Mouse (Mus musculus): Measurements from ENCODE around the gene Rfx8.

The Rfx8 gene

DNA sequence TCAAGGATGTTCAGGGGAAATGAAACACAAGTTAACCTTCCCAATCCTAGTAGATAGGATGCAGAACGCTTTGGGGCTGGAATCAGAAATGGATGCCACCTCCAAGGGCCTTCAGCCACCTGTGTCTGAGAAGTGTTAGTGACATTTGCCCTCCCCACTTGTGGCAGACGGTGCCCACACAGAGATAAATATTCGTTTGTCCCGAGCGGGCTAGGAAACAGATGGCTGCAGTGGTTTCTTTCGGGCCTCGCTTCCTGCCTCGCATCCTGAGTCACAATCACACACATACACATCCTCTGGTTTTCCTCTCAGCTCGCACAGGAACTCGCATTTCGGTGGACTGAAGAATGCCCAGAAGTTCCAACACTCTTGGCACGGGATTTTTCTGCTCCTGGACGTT, 13.5 kb upstream of the Rfx8 start:
- no peak for DNase-seq (ENCODE audit: low spot score)

DNA sequence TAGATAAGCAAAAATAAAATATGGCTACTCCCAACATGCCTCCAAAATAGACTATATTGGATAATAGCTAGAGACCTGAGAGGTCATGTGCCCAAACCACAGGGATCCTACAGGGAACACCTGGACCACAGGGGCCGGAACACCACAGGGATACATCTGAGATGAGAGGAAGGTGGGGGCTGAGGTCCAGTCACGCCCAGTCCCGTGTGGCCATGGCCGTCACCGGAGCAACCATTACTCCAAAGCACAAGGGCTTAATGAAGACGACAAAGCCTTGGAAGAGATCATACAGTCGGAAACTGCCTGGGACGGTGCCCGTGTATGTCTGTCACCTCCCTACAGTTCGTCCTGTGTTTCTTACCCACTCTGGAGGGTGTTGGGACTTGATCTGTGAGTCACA, 13.1 kb upstream of the Rfx8 start:
- DNase-seq (ENCODE audit: low spot score) = no peak

DNA sequence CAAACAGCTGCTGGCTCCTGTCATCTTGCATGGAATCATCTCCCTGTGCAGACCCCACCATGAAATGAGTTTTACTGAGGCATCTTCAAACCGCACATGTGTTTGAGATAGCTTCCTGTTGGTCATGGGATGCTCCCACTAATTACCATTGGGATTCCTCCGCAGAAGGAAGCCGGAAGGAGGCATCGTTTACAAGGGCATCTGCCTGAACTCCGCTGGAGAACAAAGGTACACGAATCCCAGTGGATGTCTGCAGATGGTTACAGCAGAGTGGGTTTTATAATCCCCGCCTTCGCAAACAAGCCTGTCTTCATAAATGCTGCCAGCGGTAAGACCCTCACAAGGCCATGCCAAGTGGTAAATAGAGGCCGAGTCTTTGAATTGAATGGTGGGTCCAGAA, 11.3 kb upstream of the Rfx8 start:
- no peak for DNase-seq (ENCODE audit: low spot score)

DNA sequence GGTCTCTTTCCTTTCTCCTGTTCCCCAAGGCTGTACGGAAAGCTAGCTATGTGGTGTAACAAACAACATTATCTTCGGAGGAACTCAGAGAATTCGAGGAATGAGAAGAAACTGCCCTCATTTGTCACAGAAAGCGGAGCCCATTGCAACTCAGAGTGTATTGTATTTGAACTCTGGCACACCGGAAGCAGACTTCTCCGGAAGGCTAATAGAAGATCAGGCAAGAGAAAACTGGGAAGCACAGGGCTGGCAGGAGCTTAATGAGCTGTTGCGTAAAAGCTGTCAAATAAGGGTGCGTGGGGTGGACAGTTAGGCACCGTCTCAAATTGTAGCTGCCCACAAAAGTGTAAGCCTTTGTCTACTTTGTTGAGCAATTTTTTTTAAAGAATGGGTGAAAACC, 10.7 kb upstream of the Rfx8 start:
- no peak for DNase-seq (ENCODE audit: low spot score)

DNA sequence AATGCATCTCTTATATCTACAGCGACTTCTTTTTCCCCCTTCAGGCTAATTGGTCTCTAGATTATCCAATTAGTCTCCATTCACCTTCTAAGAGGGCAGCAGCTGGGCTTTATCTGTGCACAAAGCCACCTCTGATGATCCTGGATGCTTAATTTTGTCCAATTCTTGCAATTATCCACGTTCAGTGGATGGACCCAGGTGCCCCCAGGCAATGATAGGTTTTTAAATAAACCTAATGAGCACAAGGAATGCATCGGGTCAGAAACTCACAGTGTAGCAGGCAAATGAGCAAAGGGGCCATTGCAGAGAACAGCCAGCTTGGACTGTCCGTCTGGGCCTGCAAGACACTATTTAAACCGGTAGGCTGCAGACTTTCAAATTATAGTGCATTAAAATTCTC, 10.1 kb upstream of the Rfx8 start:
- DNase-seq (ENCODE audit: low spot score) = no peak

DNA sequence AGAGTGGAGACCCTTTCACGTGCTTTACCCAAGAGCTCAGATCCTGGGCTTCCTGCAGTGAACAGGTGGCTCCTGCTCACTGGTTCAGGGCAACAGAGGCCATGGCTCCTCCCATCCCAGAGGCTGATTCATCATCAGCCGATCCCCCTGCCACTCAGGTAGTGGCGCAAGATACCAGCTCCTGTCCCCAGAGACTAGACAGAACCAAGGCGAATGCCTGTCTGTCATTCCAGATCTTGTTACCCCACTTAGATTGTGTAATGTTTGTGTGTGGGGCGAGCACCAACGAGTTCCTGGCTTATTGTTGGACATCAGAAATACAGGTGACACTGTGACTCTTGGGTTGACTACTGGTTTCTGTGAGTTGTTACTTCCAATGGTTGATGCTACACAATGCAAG, 9.1 kb upstream of the Rfx8 start:
- DNase-seq (ENCODE audit: low spot score) = no peak

DNA sequence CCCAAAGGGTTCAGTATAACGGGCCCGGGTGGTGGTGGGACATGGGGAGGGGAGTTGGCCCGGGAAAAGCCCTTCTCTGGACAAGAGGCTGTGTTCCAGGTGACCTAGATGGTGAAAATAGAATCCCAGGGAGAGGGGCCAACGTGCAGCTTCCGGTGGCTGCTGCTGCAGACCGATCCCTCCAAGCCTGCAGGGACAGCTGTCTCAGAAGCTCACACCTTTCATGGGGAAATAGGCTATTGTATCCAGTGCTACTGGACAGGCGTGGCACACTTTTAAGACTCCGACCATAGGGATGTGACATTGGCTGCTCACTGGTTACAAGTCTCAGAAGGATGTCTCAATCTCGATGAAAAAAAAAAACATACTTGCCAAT, 542 bp upstream of the Rfx8 start:
- no peak for DNase-seq (ENCODE audit: low spot score)

DNA sequence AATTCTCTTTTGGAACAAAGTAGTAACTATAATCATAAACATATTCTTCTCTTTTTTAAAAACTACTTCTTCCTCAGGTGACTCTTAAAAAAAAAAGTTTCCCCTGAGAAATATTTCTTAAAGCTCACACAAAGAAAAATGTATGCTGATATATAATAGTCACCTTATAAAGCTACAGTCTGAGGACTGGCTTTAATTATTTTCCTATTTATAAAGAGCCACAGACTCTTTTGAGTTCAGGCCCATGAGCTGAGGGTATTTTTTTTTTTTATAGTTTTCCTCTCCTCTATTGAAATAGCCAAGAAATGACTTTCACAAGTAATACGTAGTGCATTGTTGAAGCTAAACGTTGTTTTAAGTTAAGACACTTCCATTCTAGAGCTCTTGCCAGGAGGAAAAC, 611 bp downstream of the Rfx8 start:
- no peak for DNase-seq (ENCODE audit: low spot score)

DNA sequence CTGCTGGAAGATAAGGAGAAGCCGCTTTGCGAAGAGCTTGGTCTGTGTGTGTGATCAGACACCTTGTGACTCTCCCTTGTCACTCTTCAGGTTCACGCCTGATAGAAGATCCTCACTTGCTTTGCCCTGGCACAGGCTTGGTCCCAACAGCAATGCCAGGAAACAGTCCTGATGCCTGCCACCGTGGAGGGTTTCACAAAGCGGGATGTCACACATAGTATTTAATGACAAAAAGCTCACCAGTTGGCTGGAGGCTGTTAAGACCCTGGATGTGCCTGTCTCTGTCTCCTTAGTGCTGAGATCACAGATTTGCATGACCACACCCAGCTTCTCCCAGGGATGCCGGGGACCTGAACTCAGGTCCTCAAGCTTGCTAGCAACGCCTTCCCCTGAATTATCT, 5.2 kb downstream of the Rfx8 start:
- no peak for DNase-seq (ENCODE audit: low spot score)

DNA sequence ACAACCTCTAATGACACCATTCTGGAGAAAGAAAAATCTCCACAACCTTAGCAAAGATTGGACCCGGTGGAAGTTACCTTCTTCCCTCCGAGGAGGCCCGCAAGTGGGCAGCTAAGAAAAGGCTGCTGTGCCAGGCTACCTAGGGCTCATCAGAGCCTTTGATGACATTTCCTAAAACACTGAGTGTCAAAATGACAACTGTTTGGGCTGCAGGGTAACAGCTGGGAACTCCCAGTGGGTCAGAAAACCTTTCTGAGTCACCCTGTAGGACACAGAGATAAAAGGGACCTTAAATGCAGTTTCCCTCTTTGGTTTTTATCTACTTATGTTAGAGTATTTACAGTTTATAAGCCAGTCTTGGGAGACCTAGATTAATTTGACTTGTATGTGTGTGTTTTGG, 6.1 kb downstream of the Rfx8 start:
- DNase-seq (ENCODE audit: low spot score) = no peak

DNA sequence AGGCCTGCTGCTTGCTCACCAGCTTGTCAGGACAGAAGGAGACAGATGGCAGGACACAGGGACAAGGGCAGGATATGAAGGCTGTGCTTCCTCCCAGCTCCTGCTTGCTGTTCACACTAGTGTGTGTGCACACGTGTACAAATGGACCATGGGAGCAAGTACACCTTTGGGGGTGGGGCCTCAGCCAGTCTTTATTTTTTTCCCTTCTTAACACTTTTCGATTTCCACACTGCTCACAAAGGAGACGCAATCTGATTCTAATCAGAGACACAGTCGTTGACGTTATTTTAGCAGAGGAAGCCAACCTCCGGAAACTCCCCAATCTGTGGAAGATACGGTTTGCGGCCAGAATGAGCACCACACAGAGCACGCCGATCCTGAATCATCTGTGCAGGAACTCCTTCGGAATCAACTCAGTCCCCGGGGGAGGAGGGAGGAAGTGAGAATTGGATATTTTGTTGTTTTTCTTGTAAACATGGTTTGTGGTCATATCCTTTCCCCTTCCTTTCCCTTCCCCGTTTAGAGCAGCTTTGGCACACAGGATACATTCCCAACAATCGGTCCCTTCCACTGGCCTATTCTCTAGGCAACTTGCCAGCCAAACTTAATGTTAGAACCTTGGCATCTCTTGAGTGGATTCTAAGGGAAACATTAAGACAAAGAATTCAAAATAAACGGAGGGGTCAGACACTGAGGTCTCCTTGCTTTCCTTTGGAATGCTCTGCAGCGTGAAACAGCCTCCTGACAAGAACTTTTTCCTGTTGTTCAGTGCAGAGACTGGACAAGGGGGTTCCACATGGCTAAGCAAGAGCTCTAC, 6.7 kb downstream of the Rfx8 start:
- DNase-seq (ENCODE audit: low spot score) = no peak

DNA sequence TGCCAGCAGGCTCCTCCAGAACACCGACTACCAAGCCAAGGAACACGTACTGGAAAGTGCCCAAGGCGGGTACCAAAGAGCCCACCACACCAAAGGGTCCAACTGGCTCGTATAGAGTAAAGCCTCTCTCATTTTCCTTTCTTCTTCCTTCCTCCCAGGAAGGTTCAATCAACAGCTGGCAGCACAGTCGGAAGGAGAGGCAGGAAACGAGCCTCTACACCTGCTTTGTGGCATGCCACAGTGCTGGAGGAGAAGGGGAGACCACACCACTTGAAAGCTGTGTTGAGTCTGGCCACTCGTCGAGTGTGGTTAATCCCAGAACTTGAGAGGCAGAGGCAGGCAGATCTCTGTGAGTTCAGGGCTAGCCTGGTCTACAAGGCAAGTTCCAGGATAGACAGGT, 7.5 kb downstream of the Rfx8 start:
- no peak for DNase-seq (ENCODE audit: low spot score)

DNA sequence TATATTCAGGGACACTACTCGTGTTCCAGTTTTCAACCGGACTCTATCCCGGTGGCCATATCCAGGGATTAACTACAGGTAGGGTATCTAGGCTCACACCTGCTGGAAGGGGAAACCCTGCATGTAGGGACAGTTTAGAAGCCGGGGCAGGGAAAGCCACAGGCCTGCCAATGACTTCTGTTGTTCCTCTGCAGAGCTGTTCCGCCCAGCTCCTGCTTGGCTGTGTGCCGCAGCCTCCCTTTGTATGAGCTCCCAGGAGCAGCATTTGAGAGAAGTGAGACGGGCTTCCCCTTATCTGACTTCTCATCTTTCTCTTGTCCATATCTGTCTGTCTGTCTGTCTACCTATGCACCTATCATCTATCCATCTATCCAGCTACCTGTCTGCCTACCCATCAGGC, 8.5 kb downstream of the Rfx8 start:
- no peak for DNase-seq (ENCODE audit: low spot score)

DNA sequence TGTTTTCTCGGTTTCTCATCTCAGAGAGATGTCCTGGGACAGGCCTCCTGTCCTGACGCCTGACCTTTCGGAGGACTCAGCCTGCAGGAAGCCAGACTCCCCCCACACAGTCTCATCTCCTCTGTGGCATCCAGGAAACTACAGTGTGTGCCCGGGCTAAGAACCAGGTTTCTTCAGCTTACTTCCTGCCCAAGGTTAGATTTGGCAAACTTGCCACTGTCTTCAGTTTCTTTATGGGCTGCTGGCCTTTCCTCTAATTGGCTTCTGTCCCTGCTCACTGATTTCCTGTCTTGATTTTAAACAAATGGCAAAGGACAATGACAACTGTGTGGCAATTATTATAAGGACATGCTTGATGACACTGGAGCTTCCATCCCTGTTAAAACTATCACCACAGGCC, 10.2 kb downstream of the Rfx8 start:
- DNase-seq (ENCODE audit: low spot score) = no peak

DNA sequence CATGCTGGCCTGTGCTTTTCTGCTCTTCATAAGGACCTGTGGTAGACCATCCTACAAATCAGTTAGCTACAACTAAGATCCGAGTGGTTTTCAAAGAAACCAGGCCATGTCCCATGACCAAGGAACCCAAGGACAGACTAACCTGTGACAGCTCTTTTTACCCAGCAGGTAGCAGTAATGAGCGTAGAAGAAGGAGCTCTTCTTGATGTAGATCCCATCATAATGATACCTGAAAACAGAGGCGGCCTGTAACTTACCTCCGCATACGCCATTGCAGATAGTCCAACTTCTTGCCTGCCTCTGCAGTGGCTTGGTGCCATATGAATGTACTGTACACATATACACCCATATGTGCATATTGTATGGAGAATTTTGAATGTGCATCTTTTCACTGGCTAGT, 10.8 kb downstream of the Rfx8 start:
- DNase-seq (ENCODE audit: low spot score) = no peak

DNA sequence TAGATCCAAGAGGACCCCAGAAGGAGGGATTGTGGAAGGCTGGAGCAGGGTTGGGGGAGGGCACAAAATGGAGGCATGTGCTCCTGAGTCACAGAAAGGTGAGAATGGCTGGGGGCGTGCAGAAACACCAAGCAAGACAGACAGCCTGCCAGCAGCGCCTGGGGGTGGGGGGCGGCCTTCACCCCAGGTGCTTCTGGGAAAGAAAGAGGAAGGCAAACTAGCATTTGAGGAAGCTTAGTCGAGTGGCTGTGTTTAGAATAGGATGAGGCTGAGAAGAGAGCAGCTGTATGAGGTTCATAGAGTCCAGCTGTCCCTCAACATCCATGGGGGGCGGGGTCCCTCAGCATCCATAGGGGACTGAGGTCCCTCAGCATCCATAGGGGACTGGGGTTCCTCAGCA, 12.0 kb downstream of the Rfx8 start:
- no peak for DNase-seq (ENCODE audit: low spot score)

DNA sequence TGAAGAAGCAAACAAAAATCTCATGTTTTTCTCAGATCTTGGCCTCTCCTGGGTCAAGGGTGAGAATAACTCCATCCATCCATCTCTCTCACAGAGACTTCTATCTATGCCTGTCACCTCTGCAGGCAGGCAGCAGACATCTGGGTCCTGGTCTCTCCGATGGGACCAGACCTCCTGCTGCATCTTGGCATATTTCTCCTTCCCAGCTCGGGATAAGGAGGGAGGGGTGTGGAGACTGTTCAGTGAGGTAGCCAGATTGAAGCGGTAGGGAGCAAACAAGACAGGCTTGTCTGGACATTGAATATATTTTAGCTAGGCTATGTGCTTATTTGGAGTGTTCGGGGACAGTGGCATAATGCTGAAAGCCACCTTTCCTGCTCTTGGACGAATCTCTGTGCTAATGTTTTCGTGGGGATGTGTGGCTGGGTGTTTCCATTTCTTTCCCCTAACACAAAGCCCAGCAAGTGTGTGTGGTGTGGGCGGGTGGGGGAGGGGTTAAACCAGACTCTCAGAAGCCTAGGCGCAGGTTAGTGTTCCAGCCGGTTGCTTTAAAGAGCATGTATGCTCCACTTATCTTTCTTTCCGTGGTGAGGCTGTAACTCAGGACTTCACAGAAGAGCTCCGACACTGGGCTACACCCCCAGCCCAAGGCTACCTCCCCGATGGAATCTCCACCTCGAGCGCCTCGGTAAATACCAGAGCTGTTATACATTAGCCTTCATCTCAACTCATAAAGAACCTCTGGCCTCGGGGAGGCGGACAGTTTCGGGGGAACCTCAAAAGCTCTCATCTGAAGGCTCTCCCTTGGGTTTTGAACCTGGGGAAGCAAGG, 18.4 kb downstream of the Rfx8 start:
- DNase-seq (ENCODE audit: low spot score) = no peak

DNA sequence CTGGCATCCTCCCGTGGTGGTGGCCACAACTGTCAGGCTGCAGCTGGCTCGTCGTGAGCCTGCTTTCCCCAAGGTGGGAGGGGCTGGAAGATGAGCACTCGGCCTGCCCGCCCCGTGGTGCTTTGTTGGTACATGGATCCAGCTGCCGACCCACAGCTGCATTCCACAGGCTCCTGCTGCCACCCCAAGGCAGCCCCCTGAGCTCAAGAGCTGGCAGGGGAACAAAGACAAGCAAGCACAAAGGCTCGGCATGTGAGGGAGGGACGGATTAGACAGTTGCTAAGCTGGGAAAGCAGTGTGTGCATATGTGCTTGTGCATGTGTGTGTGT, 19.6 kb downstream of the Rfx8 start:
- no peak for DNase-seq (ENCODE audit: low spot score)

DNA sequence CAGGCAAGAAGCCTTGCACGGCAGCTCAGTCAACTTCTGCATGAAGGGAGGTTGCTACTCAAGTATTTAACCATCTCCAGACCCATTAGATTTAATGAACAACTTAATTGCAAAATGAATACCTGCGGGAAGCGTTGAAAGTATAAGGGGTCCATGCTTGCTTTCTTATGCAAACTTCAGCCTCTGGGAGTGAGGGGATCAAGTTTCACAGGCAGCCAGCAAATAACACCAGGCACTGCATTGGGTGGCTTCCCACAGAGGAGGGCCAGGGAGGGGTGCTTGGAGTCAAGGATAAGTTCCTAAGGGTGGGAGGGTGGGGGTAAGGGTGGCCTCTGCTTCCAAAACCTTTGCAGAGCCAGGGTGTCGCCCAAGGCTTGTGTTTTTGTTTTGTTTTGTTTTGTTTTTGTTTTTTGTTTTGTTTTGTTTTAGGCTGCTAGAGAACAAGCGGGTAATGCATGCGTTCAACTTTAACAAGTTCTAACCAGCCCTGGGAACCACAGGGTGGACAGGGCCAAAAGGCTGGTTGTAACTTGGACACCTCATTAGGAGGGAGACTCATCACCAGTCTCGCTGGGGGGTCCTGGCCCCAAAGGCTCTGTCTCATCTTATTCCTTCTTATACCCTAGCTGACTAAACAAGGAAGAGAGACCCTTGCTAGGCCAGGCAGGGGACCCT, 20.1 kb downstream of the Rfx8 start:
- no peak for DNase-seq (ENCODE audit: low spot score)

DNA sequence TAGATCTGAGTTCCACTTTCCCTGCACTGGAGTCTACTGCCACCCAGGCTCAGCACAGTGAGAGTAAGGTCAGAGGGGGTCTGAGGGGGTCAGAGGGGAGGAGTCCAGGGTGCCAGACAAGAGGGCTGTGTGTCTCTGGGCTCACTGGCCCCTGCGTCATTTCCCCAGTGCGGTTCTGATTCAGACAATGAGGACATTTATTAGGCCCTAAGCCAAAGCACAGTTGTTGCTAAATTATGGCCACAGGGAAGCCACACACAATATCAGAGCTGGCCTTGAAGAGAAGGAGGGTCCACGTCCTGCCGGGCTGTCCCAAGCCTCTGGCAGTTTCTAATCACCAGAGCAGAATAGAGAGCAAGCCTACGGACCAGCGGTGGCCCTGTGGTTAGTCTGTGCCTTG, 22.3 kb downstream of the Rfx8 start:
- no peak for DNase-seq (ENCODE audit: low spot score)

DNA sequence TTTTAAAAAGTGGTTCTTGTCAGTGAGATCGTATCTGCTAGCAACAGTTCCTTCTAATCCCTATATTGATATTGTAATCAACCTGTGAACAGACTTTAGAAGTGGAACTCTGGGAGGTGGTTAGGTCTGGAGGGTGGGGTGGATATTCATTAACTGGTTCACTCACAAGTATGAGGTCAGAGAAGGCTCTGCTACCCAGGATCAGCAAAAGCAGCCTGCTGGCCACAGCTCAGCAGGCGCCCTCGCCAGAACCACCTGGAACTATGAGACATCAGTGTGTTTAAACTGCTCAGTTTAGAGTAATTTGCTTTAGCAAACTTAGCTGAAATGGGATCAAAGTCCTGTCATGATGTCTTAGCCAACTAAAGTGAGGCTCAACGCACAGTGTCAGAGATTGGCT, 25.6 kb downstream of the Rfx8 start:
- DNase-seq (ENCODE audit: low spot score) = no peak

DNA sequence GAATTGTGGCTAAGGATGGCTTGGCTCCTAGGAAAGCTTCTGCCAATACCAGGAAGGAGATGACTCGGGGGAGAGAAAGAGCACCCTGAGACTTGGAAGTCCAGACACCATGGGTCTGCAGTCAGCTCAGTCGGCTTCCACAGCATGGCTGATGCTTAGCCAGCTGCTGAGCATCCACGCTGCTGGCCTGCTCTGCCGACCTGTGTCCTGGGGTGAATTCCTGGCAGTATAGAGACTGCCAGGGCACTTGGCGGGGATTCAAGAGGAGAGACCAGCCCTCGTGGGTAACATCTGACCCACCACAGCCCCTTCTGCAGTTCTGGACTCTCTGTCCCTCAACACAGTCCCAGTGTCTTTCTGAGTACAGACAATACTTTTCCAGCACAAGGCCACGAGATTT, 26.0 kb downstream of the Rfx8 start:
- no peak for DNase-seq (ENCODE audit: low spot score)

DNA sequence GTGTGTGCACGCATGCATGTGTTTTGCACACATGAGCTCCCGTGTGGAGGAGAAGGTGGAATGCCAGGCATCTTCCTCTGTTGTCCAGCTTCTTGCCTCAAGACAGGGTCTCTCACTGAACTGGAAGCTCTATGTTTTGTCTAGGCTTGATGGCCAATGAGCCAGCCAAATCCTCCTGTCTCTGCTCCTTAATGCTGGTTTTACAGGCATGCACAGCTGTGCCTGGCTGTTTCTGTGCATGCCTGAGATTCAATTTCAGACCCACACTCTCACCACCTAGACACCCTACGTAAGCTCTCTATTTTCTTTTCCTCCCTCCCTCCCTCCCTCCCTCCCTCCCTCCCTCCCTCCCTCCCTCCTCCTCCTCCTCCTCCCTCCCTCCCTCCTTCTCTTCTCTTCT, 28.8 kb downstream of the Rfx8 start:
- no peak for DNase-seq (ENCODE audit: low spot score)

Measured in urinary bladder, postnatal 10 days (tissue).